Mouse (Mus musculus): Measurements from ENCODE around the gene Prrt1. TPM values are rescaled to one million over a fixed set of nuclear protein-coding genes. Genes with fewer than 3 reads are reported as not detected.

Gene Prrt1
- polyA plus RNA-seq (2014; fragmentation: Nextera tagmentation; extraction: Ambion mirVana), result 0.57 and 0.87 TPM in 2 replicates

GRCm38 (mm10) chr17:34629221-34629751, at the start of gene Prrt1:
Gene Prrt1, plus strand, starts transcription at chr17:34629533.
- H3K4me1 ChIP-seq (ENCODE audit: control insufficient read depth, insufficient read depth, low read length), result peaks cover 19% of the 10 kb centered on the region
- H3K27ac ChIP-seq (ENCODE audit: low read depth, low read length), result no peak within 1 kb of the TSS
- H3K9ac ChIP-seq (ENCODE audit: low read length), result no peak within 1 kb of the TSS
- no peak for ATAC-seq (ENCODE audit: insufficient read depth, low FRiP score, low TSS enrichment)
- no peaks in the 10 kb centered on the region for H3K9me3 ChIP-seq (ENCODE audit: control insufficient read depth, low read length)
- peaks cover 38% of the 10 kb centered on the region for H3K27me3 ChIP-seq (ENCODE audit: control insufficient read depth, insufficient read depth, low read length)
- peak within 1 kb of the TSS; percentile 21 for H3K4me3 ChIP-seq (ENCODE audit: low read depth, low read length)
- H3K36me3 ChIP-seq (ENCODE audit: control insufficient read depth, insufficient read depth, low read length), result no peaks in the 10 kb centered on the region
- no peak for DNase-seq (ENCODE audit: low spot score)
- H3K4me2 ChIP-seq (ENCODE audit: low read depth), result peak within 1 kb of the TSS; percentile 92
- 0% methylated on average over 16 of the region's 16 CpGs for WGBS

DNA sequence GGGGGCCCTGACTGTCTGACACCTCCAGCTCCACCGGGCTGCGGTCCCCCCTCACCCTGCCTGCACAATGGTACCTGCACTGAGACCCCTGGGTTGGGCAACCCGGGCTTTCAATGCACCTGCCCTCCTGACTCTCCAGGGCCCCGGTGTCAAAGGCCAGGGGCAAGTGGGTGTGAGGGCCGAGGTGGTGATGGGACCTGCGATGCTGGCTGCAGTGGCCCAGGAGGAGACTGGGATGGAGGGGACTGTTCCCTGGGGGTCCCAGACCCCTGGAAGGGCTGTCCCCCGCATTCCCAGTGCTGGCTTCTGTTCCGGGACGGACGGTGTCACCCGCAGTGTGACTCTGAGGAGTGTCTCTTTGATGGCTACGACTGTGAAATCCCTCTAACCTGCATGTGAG, 46.8 kb upstream of the Prrt1 start:
- H3K4me1 ChIP-seq (ENCODE audit: control insufficient read depth, insufficient read depth, low read length), result 0 out of 2 replicates have a peak, but pooled peaks cover 3% of the 10 kb centered on the region
- H3K4me2 ChIP-seq (ENCODE audit: low read depth), result no peak overlapping the region
- WGBS, result 86% methylated on average over 12 of the region's 12 CpGs
- no peak overlapping the region for H3K27ac ChIP-seq (ENCODE audit: low read depth, low read length)
- no peak overlapping the region for H3K9ac ChIP-seq (ENCODE audit: low read length)
- ATAC-seq (ENCODE audit: insufficient read depth, low FRiP score, low TSS enrichment) (no peak), DNase-seq (ENCODE audit: low spot score) (no peak)
- H3K36me3 ChIP-seq (ENCODE audit: control insufficient read depth, insufficient read depth, low read length), result no peaks in the 10 kb centered on the region
- H3K9me3 ChIP-seq (ENCODE audit: control insufficient read depth, low read length), result no peaks in the 10 kb centered on the region
- H3K4me3 ChIP-seq (ENCODE audit: low read depth, low read length), result no peak overlapping the region
- no peaks in the 10 kb centered on the region for H3K27me3 ChIP-seq (ENCODE audit: control insufficient read depth, insufficient read depth, low read length)

DNA sequence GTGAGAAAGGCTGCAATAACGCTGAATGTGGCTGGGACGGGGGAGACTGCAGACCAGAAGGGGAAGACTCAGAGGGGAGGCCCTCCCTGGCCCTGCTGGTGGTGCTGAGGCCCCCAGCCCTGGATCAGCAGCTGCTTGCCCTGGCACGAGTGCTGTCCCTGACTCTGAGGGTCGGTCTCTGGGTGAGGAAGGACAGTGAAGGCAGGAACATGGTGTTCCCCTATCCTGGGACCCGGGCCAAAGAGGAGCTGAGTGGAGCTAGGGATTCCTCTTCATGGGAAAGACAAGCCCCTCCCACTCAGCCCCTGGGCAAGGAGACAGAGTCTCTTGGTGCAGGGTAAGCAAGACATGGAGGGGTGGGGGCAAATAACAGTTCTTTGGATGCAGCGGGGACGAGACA, 45.9 kb upstream of the Prrt1 start:
- H3K27ac ChIP-seq (ENCODE audit: low read depth, low read length), result no peak overlapping the region
- ATAC-seq (ENCODE audit: insufficient read depth, low FRiP score, low TSS enrichment), result no peak

GRCm38 (mm10) chr17:34583819-34584218, 45.5 kb upstream of the Prrt1 start:
- Histone ChIP-seq H3K4me1 (ENCODE audit: control insufficient read depth, insufficient read depth, low read length) (peaks cover 12% of the 10 kb centered on the region), H3K9me3 (ENCODE audit: control insufficient read depth, low read length) (no peaks in the 10 kb centered on the region), H3K36me3 (ENCODE audit: control insufficient read depth, insufficient read depth, low read length) (no peaks in the 10 kb centered on the region), H3K27ac (ENCODE audit: low read depth, low read length) (no peak overlapping the region), H3K9ac (ENCODE audit: low read length) (no peak overlapping the region), H3K4me3 (ENCODE audit: low read depth, low read length) (no peak overlapping the region), H3K27me3 (ENCODE audit: control insufficient read depth, insufficient read depth, low read length) (no peaks in the 10 kb centered on the region), H3K4me2 (ENCODE audit: low read depth) (no peak overlapping the region)
- no peak for ATAC-seq (ENCODE audit: insufficient read depth, low FRiP score, low TSS enrichment)
- no peak for DNase-seq (ENCODE audit: low spot score)
- 88% methylated on average over 8 of the region's 8 CpGs for WGBS

More for the DNA sequence above, 45.9 kb upstream of the Prrt1 start:
- Histone ChIP-seq H3K27me3 (ENCODE audit: control insufficient read depth, insufficient read depth, low read length) (no peaks in the 10 kb centered on the region), H3K4me1 (ENCODE audit: control insufficient read depth, insufficient read depth, low read length) (peaks cover 8% of the 10 kb centered on the region), H3K36me3 (ENCODE audit: control insufficient read depth, insufficient read depth, low read length) (no peaks in the 10 kb centered on the region), H3K4me3 (ENCODE audit: low read depth, low read length) (no peak overlapping the region), H3K9ac (ENCODE audit: low read length) (no peak overlapping the region), H3K9me3 (ENCODE audit: control insufficient read depth, low read length) (no peaks in the 10 kb centered on the region), H3K4me2 (ENCODE audit: low read depth) (no peak overlapping the region)
- no peak for DNase-seq (ENCODE audit: low spot score)
- 71% methylated on average over 7 of the region's 7 CpGs for WGBS

DNA sequence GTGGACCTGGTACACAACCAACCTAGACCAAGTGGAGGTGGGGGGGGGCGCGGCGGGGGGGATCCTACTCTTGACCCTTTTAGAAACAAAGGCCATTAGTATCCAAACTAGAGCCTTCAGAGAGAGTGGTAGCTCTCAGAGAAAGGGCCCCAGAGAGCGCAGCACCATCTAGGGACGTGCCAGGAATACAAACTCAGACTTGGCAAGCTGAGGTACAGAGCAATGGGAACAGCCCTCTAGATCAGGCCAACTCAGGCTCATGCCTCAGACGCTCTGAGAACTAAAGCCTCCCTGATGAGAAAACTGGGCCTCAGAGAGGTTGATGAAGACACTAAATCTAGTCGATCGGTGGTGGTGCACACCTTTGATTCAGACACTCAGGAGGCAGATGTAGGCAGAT, 44.2 kb upstream of the Prrt1 start:
- Histone ChIP-seq H3K27me3 (ENCODE audit: control insufficient read depth, insufficient read depth, low read length) (no peaks in the 10 kb centered on the region), H3K9ac (ENCODE audit: low read length) (no peak overlapping the region), H3K4me1 (ENCODE audit: control insufficient read depth, insufficient read depth, low read length) (peaks cover 22% of the 10 kb centered on the region), H3K9me3 (ENCODE audit: control insufficient read depth, low read length) (no peaks in the 10 kb centered on the region), H3K36me3 (ENCODE audit: control insufficient read depth, insufficient read depth, low read length) (no peaks in the 10 kb centered on the region), H3K4me3 (ENCODE audit: low read depth, low read length) (no peak overlapping the region), H3K4me2 (ENCODE audit: low read depth) (no peak overlapping the region), H3K27ac (ENCODE audit: low read depth, low read length) (no peak overlapping the region)
- 85% methylated on average over 8 of the region's 8 CpGs for WGBS
- ATAC-seq (ENCODE audit: insufficient read depth, low FRiP score, low TSS enrichment) (no peak), DNase-seq (ENCODE audit: low spot score) (no peak)

GRCm38 (mm10) chr17:34585877-34586771, 43.2 kb upstream of the Prrt1 start:
- ATAC-seq (ENCODE audit: insufficient read depth, low FRiP score, low TSS enrichment), result peak; percentile 40
- Histone ChIP-seq H3K27me3 (ENCODE audit: control insufficient read depth, insufficient read depth, low read length) (no peaks in the 10 kb centered on the region), H3K4me3 (ENCODE audit: low read depth, low read length) (peak overlapping the region; percentile 67), H3K4me2 (ENCODE audit: low read depth) (peak overlapping the region; percentile 95), H3K4me1 (ENCODE audit: control insufficient read depth, insufficient read depth, low read length) (peaks cover 32% of the 10 kb centered on the region), H3K27ac (ENCODE audit: low read depth, low read length) (peak overlapping the region; percentile 98), H3K36me3 (ENCODE audit: control insufficient read depth, insufficient read depth, low read length) (no peaks in the 10 kb centered on the region), H3K9ac (ENCODE audit: low read length) (peak overlapping the region; percentile 80), H3K9me3 (ENCODE audit: control insufficient read depth, low read length) (no peaks in the 10 kb centered on the region)
- peak; percentile 48 for DNase-seq (ENCODE audit: low spot score)
- 22% methylated on average over 32 of the region's 32 CpGs for WGBS

- Histone ChIP-seq H3K9me3 (ENCODE audit: control insufficient read depth, low read length) (no peaks in the 10 kb centered on the region), H3K4me3 (ENCODE audit: low read depth, low read length) (peak overlapping the region; percentile 67), H3K4me1 (ENCODE audit: control insufficient read depth, insufficient read depth, low read length) (peaks cover 38% of the 10 kb centered on the region), H3K27me3 (ENCODE audit: control insufficient read depth, insufficient read depth, low read length) (no peaks in the 10 kb centered on the region), H3K36me3 (ENCODE audit: control insufficient read depth, insufficient read depth, low read length) (no peaks in the 10 kb centered on the region), H3K27ac (ENCODE audit: low read depth, low read length) (peak overlapping the region; percentile 98), H3K9ac (ENCODE audit: low read length) (peak overlapping the region; percentile 80), H3K4me2 (ENCODE audit: low read depth) (peak overlapping the region; percentile 95)
- WGBS, result under 1% methylated on average over 33 of the region's 38 CpGs
- ATAC-seq (ENCODE audit: insufficient read depth, low FRiP score, low TSS enrichment) (peak; percentile 73), DNase-seq (ENCODE audit: low spot score) (peak; percentile 93)
Measured at GRCm38 (mm10) chr17:34586796-34587422, 42.4 kb upstream of the Prrt1 start.

GRCm38 (mm10) chr17:34587423-34587811, 41.9 kb upstream of the Prrt1 start:
- WGBS, result 0% methylated on average over 38 of the region's 50 CpGs

More at GRCm38 (mm10) chr17:34587423-34587811, 41.9 kb upstream of the Prrt1 start:
- Histone ChIP-seq H3K4me1 (ENCODE audit: control insufficient read depth, insufficient read depth, low read length) (peaks cover 38% of the 10 kb centered on the region), H3K4me3 (ENCODE audit: low read depth, low read length) (peak overlapping the region; percentile 67), H3K36me3 (ENCODE audit: control insufficient read depth, insufficient read depth, low read length) (no peaks in the 10 kb centered on the region), H3K27me3 (ENCODE audit: control insufficient read depth, insufficient read depth, low read length) (no peaks in the 10 kb centered on the region), H3K9me3 (ENCODE audit: control insufficient read depth, low read length) (no peaks in the 10 kb centered on the region), H3K4me2 (ENCODE audit: low read depth) (peak overlapping the region; percentile 95), H3K9ac (ENCODE audit: low read length) (peak overlapping the region; percentile 80), H3K27ac (ENCODE audit: low read depth, low read length) (peak overlapping the region; percentile 98)
- peak; percentile 98 for DNase-seq (ENCODE audit: low spot score)
- ATAC-seq (ENCODE audit: insufficient read depth, low FRiP score, low TSS enrichment), result peak; percentile 71

All from neural tube, embryonic 11.5 days (tissue).